Mouse (Mus musculus): ENCODE measurements around the gene Ercc4.
A peak's percentile ranks its signal among the peaks of the same experiment; 100 is the strongest.
"Not testable (repeated sequence)": the region's sequence is repeated elsewhere in the genome, so short reads cannot be mapped to it uniquely, and the experiment has no call there.

Gene Ercc4

DNA sequence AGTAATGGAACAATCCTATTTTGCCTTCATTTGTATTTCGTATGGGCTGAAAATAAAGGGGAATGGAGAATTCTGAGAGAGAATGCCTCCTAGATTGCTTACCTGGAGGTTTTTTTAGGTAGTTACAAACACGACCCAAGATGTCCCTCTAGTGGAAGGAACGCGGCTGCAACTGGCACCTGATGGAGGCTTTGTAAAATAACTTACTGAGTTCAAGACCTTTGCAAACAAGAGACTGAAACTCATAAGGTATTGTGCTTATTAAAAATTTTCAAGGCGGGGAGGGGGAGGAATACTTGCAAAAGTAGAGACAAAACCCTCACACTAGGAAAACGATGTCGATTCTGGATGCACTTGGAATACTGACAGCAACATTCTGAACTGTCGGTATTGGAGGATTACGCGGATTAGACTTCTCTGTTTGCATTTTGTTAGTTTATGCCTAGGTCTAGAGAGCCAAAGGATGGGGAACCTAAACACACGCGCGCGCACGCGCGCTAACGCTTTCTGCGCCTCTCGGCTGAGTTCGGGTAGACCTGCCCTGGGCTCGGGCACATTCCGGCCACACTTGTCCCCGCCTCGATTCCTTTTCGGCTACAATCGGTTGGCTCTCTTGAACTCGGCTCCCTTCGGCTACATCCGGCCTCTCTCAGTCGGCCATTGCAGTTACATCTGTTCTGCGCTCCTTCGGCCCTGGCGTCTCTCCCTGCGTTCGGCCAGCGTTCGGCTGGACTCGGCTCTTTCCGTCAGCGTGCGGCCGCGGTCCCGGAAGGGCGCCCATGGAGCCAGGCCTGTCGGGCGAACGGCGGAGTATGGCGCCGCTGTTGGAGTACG lies at the start of gene Ercc4:
Gene Ercc4, plus strand, starts transcription at position 529 of the 834 bp plus-strand sequence.
- DNase-seq (ENCODE audit: low spot score), result peak; percentile 89

DNA sequence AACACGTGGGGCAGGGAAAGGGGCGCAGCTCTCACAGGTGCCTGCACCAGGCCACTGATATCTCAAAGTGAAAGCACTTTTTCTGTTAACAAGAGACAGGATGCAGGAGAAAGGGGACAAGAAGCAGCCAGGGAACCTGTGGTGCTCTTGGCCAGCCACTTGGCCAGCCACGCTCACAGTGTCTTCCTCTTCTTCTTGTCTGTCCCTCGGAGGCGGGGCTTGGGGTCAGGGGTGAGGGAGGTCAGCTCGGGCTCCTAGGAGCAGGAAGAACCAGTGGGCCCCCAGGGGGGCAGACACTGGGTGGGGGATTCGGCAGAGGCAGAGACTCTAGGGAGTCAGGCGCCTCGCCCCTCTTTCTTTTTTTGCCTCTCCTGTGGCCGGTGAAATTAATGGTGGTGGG lies 48.4 kb upstream of the Ercc4 start:
- no peak for DNase-seq (ENCODE audit: low spot score)

GRCm38 (mm10) chr16:13074176-13074575 lies 35.3 kb upstream of the Ercc4 start:
- no peak for DNase-seq (ENCODE audit: low spot score)

GRCm38 (mm10) chr16:13080161-13080560 lies 29.3 kb upstream of the Ercc4 start:
- no peak for DNase-seq (ENCODE audit: low spot score)

GRCm38 (mm10) chr16:13083155-13083798 lies 26.2 kb upstream of the Ercc4 start:
- DNase-seq (ENCODE audit: low spot score), result no peak

GRCm38 (mm10) chr16:13108356-13108755 lies 1.1 kb upstream of the Ercc4 start:
- no peak for DNase-seq (ENCODE audit: low spot score)

DNA sequence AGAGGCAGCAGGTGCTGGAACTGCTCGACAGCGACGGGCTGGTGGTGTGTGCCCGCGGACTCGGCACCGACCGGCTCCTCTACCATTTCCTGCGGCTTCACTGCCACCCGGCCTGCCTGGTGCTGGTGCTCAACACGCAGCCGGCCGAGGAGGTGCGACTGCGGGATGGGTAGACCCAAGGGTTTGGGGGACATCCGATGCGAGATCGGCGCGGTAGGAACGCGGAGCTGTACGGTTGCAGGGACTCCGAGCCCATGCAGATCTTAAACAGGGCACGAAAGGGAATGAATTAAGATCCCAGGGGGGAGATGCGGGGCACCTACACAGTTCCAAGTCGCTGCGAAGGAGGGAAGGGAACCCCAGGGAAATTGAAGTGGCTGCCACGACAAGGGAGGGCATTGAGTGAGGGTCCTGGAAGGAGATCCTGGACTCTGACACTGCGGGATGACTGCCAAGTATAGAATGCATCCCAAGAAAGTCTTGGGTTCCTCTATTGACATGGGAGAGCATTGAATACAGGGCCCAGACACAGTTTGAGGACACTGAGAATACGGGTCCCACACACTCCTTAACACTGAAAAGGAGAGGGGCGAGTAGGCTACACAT lies 609 bp downstream of the Ercc4 start:
- no peak for DNase-seq (ENCODE audit: low spot score)

DNA sequence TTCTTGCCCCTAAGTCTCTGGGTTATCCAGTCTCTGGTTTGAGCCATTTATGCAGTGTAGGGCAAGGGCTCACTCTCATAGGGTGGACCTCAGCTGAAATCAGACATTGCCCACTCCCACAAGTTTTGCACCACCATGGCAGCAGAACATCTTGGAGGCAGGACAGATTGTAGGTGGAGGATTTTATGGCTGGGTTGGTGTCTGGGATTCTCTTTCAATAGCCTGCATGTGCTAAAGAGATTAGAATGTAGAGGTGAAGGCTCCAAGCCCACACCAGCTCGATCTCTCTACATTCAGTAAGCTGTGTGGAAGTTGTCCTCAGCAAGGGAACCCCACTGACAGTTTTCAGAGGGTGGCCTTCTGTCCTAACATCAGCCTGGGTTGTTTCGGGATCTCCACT lies 5.3 kb downstream of the Ercc4 start:
- no peak for DNase-seq (ENCODE audit: low spot score)

- not testable (repeated sequence) for DNase-seq (ENCODE audit: low spot score)
Measured at GRCm38 (mm10) chr16:13115466-13115865, 6.0 kb downstream of the Ercc4 start.

GRCm38 (mm10) chr16:13117299-13117966 lies 7.9 kb downstream of the Ercc4 start:
- DNase-seq (ENCODE audit: low spot score), result peak; percentile 43

GRCm38 (mm10) chr16:13117967-13118430 lies 8.5 kb downstream of the Ercc4 start:
- no peak for DNase-seq (ENCODE audit: low spot score)

DNA sequence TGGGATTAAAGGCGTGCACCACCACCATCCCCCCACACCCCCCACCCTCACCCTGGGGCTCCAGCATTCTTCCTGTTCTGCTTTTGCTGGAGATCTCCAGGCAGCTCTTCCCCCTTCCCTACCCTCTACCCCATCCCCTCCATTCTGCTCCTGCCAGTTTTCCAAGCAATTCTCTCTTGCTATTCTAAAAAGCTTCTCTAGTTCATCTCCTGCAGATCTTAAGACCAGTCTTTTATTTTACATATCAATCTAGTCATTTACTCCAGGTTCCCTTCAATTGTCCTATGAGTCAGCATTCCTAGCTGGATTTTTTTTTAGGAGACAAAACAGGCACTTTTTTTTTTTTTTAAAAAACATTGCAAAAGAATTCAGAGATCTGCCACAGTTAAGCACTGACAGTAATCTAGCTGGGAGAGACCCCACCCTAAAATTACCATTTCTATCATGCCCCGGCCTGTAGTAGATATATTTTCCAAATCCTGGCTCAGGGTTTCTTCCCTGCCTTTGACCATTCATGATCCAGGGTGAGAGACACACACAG lies 9.3 kb downstream of the Ercc4 start:
- DNase-seq (ENCODE audit: low spot score), result no peak

- no peak for DNase-seq (ENCODE audit: low spot score)
Measured at GRCm38 (mm10) chr16:13119641-13120350, 10.3 kb downstream of the Ercc4 start.

DNA sequence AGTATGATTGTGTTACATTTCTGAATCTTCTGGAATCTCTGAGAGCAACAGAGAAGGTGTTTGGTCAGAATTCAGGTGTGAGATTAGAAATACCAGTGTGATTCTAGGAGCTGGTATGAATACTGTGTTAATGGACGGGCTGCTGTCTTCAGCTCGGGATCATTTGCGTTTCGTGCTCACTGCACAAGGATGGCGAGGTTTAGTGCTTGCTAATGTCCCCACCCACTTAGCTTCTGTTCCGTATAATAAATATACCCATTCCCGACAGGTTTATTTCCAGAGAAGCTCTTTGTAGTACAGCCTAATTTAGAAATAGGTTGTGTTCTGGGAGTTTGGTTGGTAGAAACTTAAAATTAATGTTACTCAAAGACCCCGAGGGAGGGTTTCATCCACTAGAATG lies 15.9 kb downstream of the Ercc4 start:
- no peak for DNase-seq (ENCODE audit: low spot score)

DNA sequence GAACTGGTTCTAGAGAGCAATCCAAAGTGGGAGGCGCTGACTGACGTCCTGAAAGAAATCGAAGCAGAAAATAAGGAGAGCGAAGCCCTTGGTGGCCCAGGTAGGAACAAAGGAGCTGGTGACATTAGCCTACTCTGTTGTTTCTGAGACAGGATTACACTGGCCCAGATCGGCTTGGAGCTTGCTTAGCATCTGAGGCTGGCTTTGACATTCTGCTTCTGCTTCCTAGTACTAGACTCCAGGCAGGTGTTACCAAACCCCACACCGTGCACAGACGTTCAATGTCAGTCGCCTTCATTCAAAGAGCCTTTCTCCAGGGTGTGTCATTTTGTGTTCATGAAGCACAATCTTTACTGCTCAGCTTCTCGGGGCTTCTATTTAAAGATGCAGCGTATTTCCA lies 18.1 kb downstream of the Ercc4 start:
- no peak for DNase-seq (ENCODE audit: low spot score)

DNA sequence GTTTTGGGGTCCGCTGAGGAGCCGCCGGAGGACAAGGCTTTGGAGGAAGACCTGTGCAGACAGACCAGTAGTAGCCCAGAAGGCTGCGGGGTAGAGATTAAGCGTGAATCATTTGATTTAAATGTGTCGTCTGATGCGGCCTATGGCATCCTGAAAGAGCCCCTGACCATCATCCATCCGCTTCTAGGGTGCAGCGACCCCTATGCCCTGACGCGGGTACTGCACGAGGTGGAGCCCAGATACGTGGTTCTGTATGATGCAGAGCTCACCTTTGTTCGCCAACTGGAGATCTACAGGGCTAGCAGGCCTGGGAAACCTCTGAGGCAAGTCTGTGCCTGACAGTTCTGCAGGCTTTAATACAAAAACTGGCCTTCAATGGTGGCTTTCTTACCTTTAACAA lies 20.9 kb downstream of the Ercc4 start:
- no peak for DNase-seq (ENCODE audit: low spot score)

DNA sequence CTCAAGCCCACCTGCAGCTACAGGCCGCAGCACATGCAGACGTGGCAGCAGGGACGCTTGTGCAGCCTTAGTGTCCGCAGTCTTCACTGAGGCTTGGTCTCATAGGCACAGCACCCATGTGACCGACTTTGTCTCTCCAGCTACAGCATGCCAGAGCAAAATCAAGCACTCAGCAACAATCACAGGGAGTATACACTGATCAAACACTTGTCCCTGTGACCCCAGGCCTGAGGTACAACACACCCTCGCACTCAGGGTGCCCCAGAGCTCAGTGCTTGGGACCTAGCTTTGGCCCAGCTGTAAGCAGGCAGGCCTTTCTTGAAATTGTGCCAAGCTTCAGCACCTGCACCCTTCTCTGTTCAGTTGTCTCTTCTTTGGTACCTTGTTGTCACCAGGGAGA lies 31.7 kb downstream of the Ercc4 start:
- no peak for DNase-seq (ENCODE audit: low spot score)

DNA sequence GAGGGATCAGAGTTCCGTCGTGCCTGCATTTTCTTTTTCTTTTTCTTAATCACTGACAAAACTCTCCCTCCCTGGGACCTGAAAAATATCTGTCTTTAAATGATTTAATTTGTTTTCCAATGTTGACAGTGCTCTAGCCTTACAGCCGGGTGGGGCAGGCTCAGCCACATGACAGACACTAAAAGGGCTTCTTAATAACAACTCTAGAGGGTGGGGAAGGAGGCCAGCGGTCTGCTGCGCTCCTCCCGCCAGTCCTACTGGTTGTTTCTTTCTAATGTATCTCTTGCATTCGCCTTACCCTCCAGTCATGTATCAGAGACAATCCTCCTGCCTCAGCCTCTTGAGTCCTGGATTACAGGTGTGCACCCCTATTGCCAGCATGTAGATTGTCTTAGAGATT lies 34.4 kb downstream of the Ercc4 start:
- DNase-seq (ENCODE audit: low spot score), result no peak

DNA sequence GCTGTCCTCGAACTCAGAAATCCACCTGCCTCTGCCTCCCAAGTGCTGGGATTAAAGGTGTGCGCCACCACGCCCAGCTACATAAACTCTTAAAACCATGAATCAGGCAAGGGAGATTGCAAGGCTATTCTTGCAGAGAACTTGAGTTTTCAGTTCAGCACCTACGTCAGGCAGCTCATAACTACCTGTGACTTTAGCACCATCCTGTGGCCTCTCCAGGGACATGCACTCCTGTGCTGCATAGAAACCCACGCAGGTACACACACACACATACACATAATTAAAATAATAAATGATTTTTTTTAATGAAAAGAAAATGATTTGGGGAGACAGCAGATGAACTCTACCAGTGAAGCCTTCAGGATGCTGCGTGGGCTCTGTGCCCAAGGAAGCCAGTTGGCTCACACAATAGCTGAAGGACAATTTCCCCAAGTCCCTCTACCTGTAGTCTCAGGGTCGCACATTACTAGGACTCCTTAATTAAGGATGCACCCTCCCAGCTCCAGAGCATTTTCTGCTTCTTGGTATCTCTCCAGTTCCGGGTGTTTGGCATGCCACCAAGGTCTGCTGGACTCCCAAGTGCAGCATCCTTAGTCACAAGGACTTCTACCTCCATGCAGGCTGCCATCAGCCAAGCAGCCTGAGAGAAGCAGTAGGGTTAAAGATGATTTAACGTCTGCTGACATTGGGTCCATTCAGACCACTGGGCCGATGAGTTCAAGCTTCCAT lies 35.4 kb downstream of the Ercc4 start:
- no peak for DNase-seq (ENCODE audit: low spot score)

DNA sequence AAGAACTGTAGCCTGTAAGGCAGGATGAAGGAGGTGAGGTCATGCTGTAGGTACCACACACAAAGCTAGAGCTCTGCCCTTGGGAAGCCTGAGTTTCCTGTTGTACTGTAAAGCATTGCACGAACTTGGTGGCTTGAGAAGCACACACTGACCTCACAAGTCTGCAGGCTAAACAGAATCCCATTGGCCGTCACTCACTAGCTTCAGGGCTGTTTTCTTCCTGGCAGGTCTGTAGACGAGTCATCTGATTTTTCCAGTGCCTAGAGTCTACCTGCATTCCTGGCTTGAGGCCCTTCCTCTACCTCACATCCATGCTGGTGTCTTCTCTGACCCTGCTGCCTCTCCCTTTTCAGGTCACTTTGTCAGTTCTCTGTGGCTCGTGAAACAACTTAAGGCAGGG lies 36.7 kb downstream of the Ercc4 start:
- no peak for DNase-seq (ENCODE audit: low spot score)
